Mouse (Mus musculus): ENCODE results near the gene Slc37a3. TPM values are rescaled to one million over a fixed set of nuclear protein-coding genes. Genes with fewer than 3 reads are reported as not detected.
"Not testable (repeated sequence)": the region's sequence is repeated elsewhere in the genome, so short reads cannot be mapped to it uniquely, and the experiment has no call there.

Slc37a3 gene
- 10 to 100 TPM; 72.2 to 75.5 TPM for total RNA-seq (2021)

- intact Hi-C loops (cut with DNase I), result no loop called here
- DNase-seq (ENCODE audit: low spot score in 2 of 2), result peak; percentile 89 to 93
Measured at GRCm38 (mm10) chr6:39377311-39377827, at the start of gene Slc37a3. Slc37a3 (minus strand) TSS chr6:39377675.

GRCm38 (mm10) chr6:39426725-39427124 lies 49.2 kb upstream of the Slc37a3 start:
- no peak for DNase-seq (ENCODE audit: low spot score in 2 of 2)
- intact Hi-C loops (cut with DNase I), result no loop called here

- intact Hi-C loops (cut with DNase I), result no loop called here
- no peak for DNase-seq (ENCODE audit: low spot score in 2 of 2)
Measured at GRCm38 (mm10) chr6:39425181-39425580, 47.7 kb upstream of the Slc37a3 start.

- intact Hi-C loops (cut with DNase I), result no loop called here
- no peak for DNase-seq (ENCODE audit: low spot score in 2 of 2)
Measured at GRCm38 (mm10) chr6:39423686-39424085, 46.2 kb upstream of the Slc37a3 start.

- intact Hi-C loops (cut with DNase I), result no loop called here
- DNase-seq (ENCODE audit: low spot score in 2 of 2), result peak in 1 of 2 experiments; percentile 44
Measured at GRCm38 (mm10) chr6:39423130-39423551, 45.7 kb upstream of the Slc37a3 start.

- intact Hi-C loops (cut with DNase I), result no loop called here
- no peak for DNase-seq (ENCODE audit: low spot score in 2 of 2)
Measured at GRCm38 (mm10) chr6:39420867-39421266, 43.4 kb upstream of the Slc37a3 start.

GRCm38 (mm10) chr6:39419851-39420721 lies 42.6 kb upstream of the Slc37a3 start, which contains the start of gene Mkrn1:
Mkrn1 (minus strand) TSS chr6:39420462.
- DNase-seq (ENCODE audit: low spot score in 2 of 2), result peak; percentile 82 to 89
- intact Hi-C loops (cut with DNase I), result loop anchor here (5.0 kb wide), 1 partner anchor 147 kb away; no protein-coding TSS in a partner anchor

GRCm38 (mm10) chr6:39419386-39419850 lies 41.9 kb upstream of the Slc37a3 start:
- peak; percentile 44 to 54 for DNase-seq (ENCODE audit: low spot score in 2 of 2)
- intact Hi-C loops (cut with DNase I), result loop anchor here (5.0 kb wide), 1 partner anchor 148 kb away; no protein-coding TSS in a partner anchor

GRCm38 (mm10) chr6:39416654-39417053 lies 39.2 kb upstream of the Slc37a3 start:
- intact Hi-C loops (cut with DNase I), result loop anchor here (2.0 to 5.0 kb wide), 2 partner anchors 34 to 151 kb away; no protein-coding TSS in a partner anchor

GRCm38 (mm10) chr6:39415762-39416161 lies 38.3 kb upstream of the Slc37a3 start:
- peak; percentile 65 to 85 for DNase-seq (ENCODE audit: low spot score in 2 of 2)

More at GRCm38 (mm10) chr6:39416654-39417053, 39.2 kb upstream of the Slc37a3 start:
- not testable (repeated sequence) for DNase-seq (ENCODE audit: low spot score in 2 of 2)

GRCm38 (mm10) chr6:39414106-39414505 lies 36.6 kb upstream of the Slc37a3 start:
- DNase-seq (ENCODE audit: low spot score in 2 of 2), result no peak
- intact Hi-C loops (cut with DNase I), result no loop called here

More at GRCm38 (mm10) chr6:39415762-39416161, 38.3 kb upstream of the Slc37a3 start:
- intact Hi-C loops (cut with DNase I), result loop anchor here (2.0 to 5.0 kb wide), 2 partner anchors 35 to 152 kb away; no protein-coding TSS in a partner anchor

- DNase-seq (ENCODE audit: low spot score in 2 of 2), result no peak
- intact Hi-C loops (cut with DNase I), result no loop called here
Measured at GRCm38 (mm10) chr6:39406480-39406879, 29.0 kb upstream of the Slc37a3 start.

- no peak for DNase-seq (ENCODE audit: low spot score in 2 of 2)
- intact Hi-C loops (cut with DNase I), result no loop called here
Measured at GRCm38 (mm10) chr6:39403136-39403535, 25.7 kb upstream of the Slc37a3 start.

GRCm38 (mm10) chr6:39400343-39400742 lies 22.9 kb upstream of the Slc37a3 start:
- intact Hi-C loops (cut with DNase I), result no loop called here
- no peak for DNase-seq (ENCODE audit: low spot score in 2 of 2)

- DNase-seq (ENCODE audit: low spot score in 2 of 2), result no peak
Measured at GRCm38 (mm10) chr6:39398342-39398741, 20.9 kb upstream of the Slc37a3 start.

GRCm38 (mm10) chr6:39397046-39397445 lies 19.6 kb upstream of the Slc37a3 start:
- no peak for DNase-seq (ENCODE audit: low spot score in 2 of 2)
- intact Hi-C loops (cut with DNase I), result no loop called here

More at GRCm38 (mm10) chr6:39398342-39398741, 20.9 kb upstream of the Slc37a3 start:
- intact Hi-C loops (cut with DNase I), result no loop called here

- intact Hi-C loops (cut with DNase I), result no loop called here
- no peak for DNase-seq (ENCODE audit: low spot score in 2 of 2)
Measured at GRCm38 (mm10) chr6:39395916-39396315, 18.4 kb upstream of the Slc37a3 start.

GRCm38 (mm10) chr6:39395471-39395870 lies 18.0 kb upstream of the Slc37a3 start:
- intact Hi-C loops (cut with DNase I), result no loop called here
- DNase-seq (ENCODE audit: low spot score in 2 of 2), result no peak

GRCm38 (mm10) chr6:39389988-39390387 lies 12.5 kb upstream of the Slc37a3 start:
- intact Hi-C loops (cut with DNase I), result no loop called here
- DNase-seq (ENCODE audit: low spot score in 2 of 2), result no peak

- DNase-seq (ENCODE audit: low spot score in 2 of 2), result no peak
- intact Hi-C loops (cut with DNase I), result no loop called here
Measured at GRCm38 (mm10) chr6:39381125-39381880, 3.8 kb upstream of the Slc37a3 start, which contains the start of gene Rab19. Rab19 (plus strand) TSS chr6:39381175.
